Mouse (Mus musculus) lung, embryonic 14.5 days (tissue): ENCODE measurements at regions not wholly inside any gene's neighbourhood (a gene's known extent, or its start where the extent isn't known, plus 50 kb on each side); places are given as distances from the start of the nearest gene placed in this dataset.
A peak's percentile ranks its signal among the peaks of the same experiment; 100 is the strongest.

ENCODE experiments used
- ATAC-seq: fragments of 200-750 bp; cut with Nextera tagmentation; 2 replicates; pipeline ENCODE4 v1.8.0; 2017; ENCODE audit warnings: mild to moderate bottlenecking, moderate TSS enrichment, moderate library complexity; ENCODE audit not compliant: insufficient read depth
- DNase-seq: peaks from one replicate; pipeline ENCODE4 v3.0.0-alpha.2; 2015
- H3K27ac ChIP-seq: fragments of 300-500 bp; sonication (generic); 2 replicates; pipeline ENCODE4 v1.5.1; 2014; ENCODE audit warnings: low read depth, mild to moderate bottlenecking, moderate library complexity
- H3K27me3 ChIP-seq: fragments of 300-500 bp; sonication (generic); 2 replicates; pipeline ENCODE4 v1.6.1; 2014; ENCODE audit warnings: low read length, control low read depth; ENCODE audit not compliant: insufficient read depth
- H3K36me3 ChIP-seq: fragments of 300-500 bp; sonication (generic); 2 replicates; pipeline ENCODE4 v1.6.1; 2014; ENCODE audit warnings: control low read depth; ENCODE audit not compliant: insufficient read depth
- H3K4me1 ChIP-seq: fragments of 300-500 bp; sonication (generic); 2 replicates; pipeline ENCODE4 v1.6.1; 2014; ENCODE audit warnings: antibody characterized with exemption, control low read depth; ENCODE audit not compliant: insufficient read depth
- H3K4me2 ChIP-seq: fragments of 300-500 bp; sonication (generic); 2 replicates; pipeline ENCODE4 v1.6.1; 2014; ENCODE audit warnings: mild to moderate bottlenecking
- H3K4me3 ChIP-seq: fragments of 300-500 bp; sonication (generic); 2 replicates; pipeline ENCODE4 v1.5.1; 2014; ENCODE audit warnings: low read depth, low read length
- H3K9ac ChIP-seq: fragments of 300-500 bp; sonication (generic); 2 replicates; pipeline ENCODE4 v1.6.1; 2014
- H3K9me3 ChIP-seq: fragments of 300-500 bp; sonication (generic); 2 replicates; pipeline ENCODE4 v1.6.1; 2016; ENCODE audit warnings: low read depth, low read length, control low read depth
- CTCF ChIP-seq: IDR thresholded peaks from 2 replicates; pipeline ENCODE4 v1.5.1; 2016; ENCODE audit warnings: antibody characterized with exemption, low read depth
- whole genome bisulfite sequencing: fragments of 180-500 bp; shearing (Covaris S2); extraction: QIAGEN DNeasy Blood & Tissue Kit; methylation state at CpG from one replicate; pipeline ENCODE4 v1.1.7; 2014; 5-methylcytosine and 5-hydroxymethylcytosine counted together

- Histone ChIP-seq H3K9ac (no peak overlapping the region), H3K9me3 (no peaks in the 10 kb centered on the region), H3K4me2 (no peak overlapping the region), H3K4me1 (no peaks in the 10 kb centered on the region; the same call in 1 of the 2 replicates), H3K36me3 (no peaks in the 10 kb centered on the region), H3K4me3 (no peak overlapping the region), H3K27me3 (no peaks in the 10 kb centered on the region), H3K27ac (no peak overlapping the region)
- 54% methylated on average over 3 of the region's 3 CpGs for WGBS
- TF ChIP-seq CTCF: no peak
- no peak for DNase-seq
- ATAC-seq: no peak
Measured at GRCm38 (mm10) chrX:38710660-38711264, 61.7 kb upstream of the 6030498E09Rik start.

GRCm38 (mm10) chrX:38711442-38712258 is 60.8 kb upstream of the 6030498E09Rik start:
- H3K27ac ChIP-seq: no peak overlapping the region

More at GRCm38 (mm10) chrX:38711442-38712258, 60.8 kb upstream of the 6030498E09Rik start:
- no peak overlapping the region for H3K4me2 ChIP-seq
- DNase-seq (peak; percentile 74), ATAC-seq (peak; percentile 73; the same call in 1 of the 2 replicates)
- H3K4me3 ChIP-seq: no peak overlapping the region
- WGBS: 30% methylated on average over 5 of the region's 5 CpGs
- H3K27me3 ChIP-seq: no peaks in the 10 kb centered on the region
- no peak for TF ChIP-seq CTCF
- no peaks in the 10 kb centered on the region; the same call in 1 of the 2 replicates for H3K4me1 ChIP-seq
- no peak overlapping the region for H3K9ac ChIP-seq
- H3K9me3 ChIP-seq: no peaks in the 10 kb centered on the region
- H3K36me3 ChIP-seq: no peaks in the 10 kb centered on the region
